In the genomic region with DNA sequence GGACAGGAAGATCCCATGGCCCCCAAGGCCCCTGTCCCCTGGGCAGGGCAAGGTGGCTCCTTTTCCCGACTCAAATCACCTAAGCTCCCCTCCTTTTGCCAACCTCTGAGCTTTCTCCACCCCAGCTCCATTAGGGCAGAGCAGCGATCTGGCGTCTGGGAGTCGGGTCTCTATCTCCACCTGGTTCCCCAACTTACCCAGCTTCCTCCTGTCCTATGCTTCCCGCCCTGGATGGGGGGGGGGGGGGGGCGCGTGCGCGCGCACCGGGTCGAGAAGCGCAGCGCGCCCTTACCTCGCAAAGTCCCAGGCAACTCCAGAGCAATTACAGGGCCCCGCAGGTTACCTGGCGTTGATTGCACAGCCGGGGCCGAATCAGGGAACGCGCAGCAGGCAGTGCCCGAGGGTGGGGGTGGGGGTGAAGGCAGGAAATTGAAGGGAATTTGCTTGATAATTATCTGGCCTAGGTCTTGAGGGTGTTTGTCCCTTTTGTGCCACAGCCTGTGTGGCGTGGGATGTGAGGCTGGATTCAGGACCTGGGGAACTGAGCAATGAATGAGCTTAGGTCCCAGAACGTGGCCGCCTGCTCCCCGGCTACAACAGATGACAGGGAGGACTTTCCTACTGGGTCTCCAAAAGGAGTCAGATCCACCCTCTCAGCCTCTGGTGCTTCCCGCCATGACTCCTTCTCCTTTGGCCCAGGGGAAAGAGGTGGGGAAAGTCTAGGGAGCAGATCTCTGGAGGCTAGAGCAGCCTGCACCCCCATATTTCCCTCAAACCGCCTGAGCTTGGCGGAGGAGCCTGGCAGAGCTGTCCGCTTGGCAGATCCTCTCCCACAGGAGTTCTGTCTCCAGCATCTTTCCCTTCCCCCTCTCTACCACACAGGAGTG, we compare ENCODE assay signal across 10 mouse cellular contexts.
DNase-seq lines count a peak whose midpoint lies in the region; ATAC-seq lines count a peak whose summit lies in the region.
"Had no signal": no experiment of that assay in that cellular context is flagged by ENCODE, and none has a peak within 500 bp of the region (broad histone marks: within the 10 kb centered on the region; RNA-seq: fewer than 3 reads in every experiment).

No protein-coding gene starts in this region.

- no peak overlapping the region for H3K27ac ChIP-seq in heart, embryonic 11.5 days (ENCODE audit: low read depth, low read length)
- peak overlapping the region; percentile 82 for H3K27ac ChIP-seq in forebrain, embryonic 13.5 days
- no peak overlapping the region for H3K27ac ChIP-seq in liver, embryonic 16.5 days (ENCODE audit: low read length)

- no peaks in the 10 kb centered on the region for H3K36me3 ChIP-seq in heart, embryonic 11.5 days (ENCODE audit: control insufficient read depth, insufficient read depth, low read length)
- H3K36me3 ChIP-seq in forebrain, embryonic 13.5 days (ENCODE audit: poor library complexity, severe bottlenecking): no peaks in the 10 kb centered on the region
- H3K36me3 ChIP-seq in liver, embryonic 16.5 days (ENCODE audit: control insufficient read depth, insufficient read depth): no peaks in the 10 kb centered on the region

- no peak for DNase-seq in heart, postnatal 4 days
- DNase-seq in R1 (ENCODE audit: low read depth, low spot score): peak; percentile 77
- DNase-seq in urinary bladder, adult 2 months (ENCODE audit: low spot score): no peak
- DNase-seq in right cerebral cortex, postnatal 36 days (ENCODE audit: low spot score in 2 of 2): no peak
- DNase-seq in urinary bladder, postnatal 4 days (ENCODE audit: low spot score in 2 of 2): no peak

- H3K9ac ChIP-seq in heart, embryonic 11.5 days (ENCODE audit: low read depth, low read length): no peak overlapping the region
- peak overlapping the region; percentile 30; the same call in 1 of the 2 replicates for H3K9ac ChIP-seq in forebrain, embryonic 13.5 days
- H3K9ac ChIP-seq in liver, embryonic 16.5 days (ENCODE audit: low read depth, low read length): no peak overlapping the region

- H3K9me3 ChIP-seq in heart, embryonic 11.5 days (replicated peaks; ENCODE audit: control insufficient read depth, low read length): no peaks in the 10 kb centered on the region
- no peaks in the 10 kb centered on the region for H3K9me3 ChIP-seq in forebrain, embryonic 13.5 days (replicated peaks)
- no peaks in the 10 kb centered on the region for H3K9me3 ChIP-seq in liver, embryonic 16.5 days (replicated peaks; ENCODE audit: control insufficient read depth, low read length)

- WGBS in heart, embryonic 11.5 days (ENCODE audit: insufficient replicate concordance): 3% methylated on average over 30 of the region's 31 CpGs
- WGBS in forebrain, embryonic 13.5 days: 4% methylated on average over 30 of the region's 31 CpGs
- 8% methylated on average over 23 of the region's 31 CpGs for WGBS in liver, embryonic 16.5 days (ENCODE audit: insufficient replicate concordance)

- H3K4me3 ChIP-seq in heart, embryonic 11.5 days (ENCODE audit: low read depth, low read length): peak overlapping the region; percentile 40
- H3K4me3 ChIP-seq in forebrain, embryonic 13.5 days: peak overlapping the region; percentile 31
- H3K4me3 ChIP-seq in liver, embryonic 16.5 days (ENCODE audit: low read depth, low read length): no peak overlapping the region
- H3K4me3 ChIP-seq: erythroblast, embryonic 14.5 days; myocyte had no signal

- H3K4me2 ChIP-seq in heart, embryonic 11.5 days: peak overlapping the region; percentile 70
- peak overlapping the region; percentile 69 for H3K4me2 ChIP-seq in forebrain, embryonic 13.5 days
- H3K4me2 ChIP-seq in liver, embryonic 16.5 days (ENCODE audit: low read depth, low read length): peak overlapping the region; percentile 46

- ATAC-seq in heart, embryonic 11.5 days (replicated peaks; ENCODE audit: insufficient number of reproducible peaks, low FRiP score, low TSS enrichment): no peak
- peak; percentile 71 for ATAC-seq in forebrain, embryonic 13.5 days
- ATAC-seq in liver, embryonic 16.5 days (ENCODE audit: low read depth): no peak

- H3K4me1 ChIP-seq in heart, embryonic 11.5 days (ENCODE audit: control insufficient read depth, insufficient read depth, low read length): peaks cover 8% of the 10 kb centered on the region; the same call in 1 of the 2 replicates
- peaks cover 29% of the 10 kb centered on the region for H3K4me1 ChIP-seq in forebrain, embryonic 13.5 days
- no peaks in the 10 kb centered on the region for H3K4me1 ChIP-seq in liver, embryonic 16.5 days (ENCODE audit: control insufficient read depth, low read depth, low read length)

- H3K27me3 ChIP-seq in heart, embryonic 11.5 days (ENCODE audit: control insufficient read depth, insufficient read depth, low read length): peaks cover 45% of the 10 kb centered on the region
- H3K27me3 ChIP-seq in forebrain, embryonic 13.5 days: peaks cover 22% of the 10 kb centered on the region
- H3K27me3 ChIP-seq in liver, embryonic 16.5 days (ENCODE audit: control insufficient read depth, insufficient read depth, low read depth, low read length): peaks cover 13% of the 10 kb centered on the region
